ENCODE assay signal across 8 mouse cellular contexts in the genomic region with DNA sequence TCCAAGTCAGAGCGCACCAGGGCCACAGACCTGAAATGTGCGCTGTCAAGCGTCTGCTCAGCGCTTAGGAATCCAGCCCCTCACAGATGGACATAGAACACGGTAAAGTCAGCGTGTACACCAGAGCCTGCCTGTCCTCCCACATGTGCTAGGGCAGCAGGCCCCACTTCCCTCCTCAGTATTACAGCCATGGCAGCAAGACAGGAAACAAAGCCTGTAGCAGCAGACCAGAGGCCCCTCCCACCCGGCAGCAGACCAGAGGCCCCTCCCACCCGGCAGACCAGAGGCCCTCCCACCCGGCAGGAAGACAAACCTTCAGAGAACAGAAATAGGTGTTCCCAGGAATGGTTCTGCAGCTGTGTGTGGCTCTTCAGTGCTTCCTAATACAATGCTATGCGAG. TPM values are rescaled to one million over a fixed set of nuclear protein-coding genes. Genes with fewer than 3 reads are reported as not detected.
A peak's percentile ranks its signal among the peaks of the same experiment; 100 is the strongest.
DNase-seq lines count a peak whose midpoint lies in the region; ATAC-seq and TF ChIP-seq lines count a peak whose summit lies in the region.

No protein-coding gene starts in this region.

- peak overlapping the region; percentile 58 for H3K4me2 ChIP-seq in heart, embryonic 11.5 days
- peak overlapping the region; percentile 51 for H3K4me2 ChIP-seq in heart, embryonic 15.5 days
- peak overlapping the region; percentile 40 for H3K4me2 ChIP-seq in stomach, embryonic 15.5 days

- TF ChIP-seq CTCF in bone marrow, adult 2 months (IDR thresholded peaks at IDR 0.05; ENCODE audit: control insufficient read depth, insufficient read depth, low read length) = no peak

- H3K27me3 ChIP-seq in heart, embryonic 11.5 days (ENCODE audit: control insufficient read depth, insufficient read depth, low read length) = no peaks in the 10 kb centered on the region
- no peaks in the 10 kb centered on the region for H3K27me3 ChIP-seq in heart, embryonic 15.5 days
- H3K27me3 ChIP-seq in stomach, embryonic 15.5 days (replicated peaks) = no peaks in the 10 kb centered on the region

- H3K27ac ChIP-seq in heart, embryonic 11.5 days (ENCODE audit: low read depth, low read length) = no peak overlapping the region
- no peak overlapping the region for H3K27ac ChIP-seq in bone marrow, adult 2 months (ENCODE audit: control insufficient read depth, insufficient read depth, low read depth, low read length, poor library complexity)
- peak overlapping the region; percentile 46 for H3K27ac ChIP-seq in heart, embryonic 15.5 days
- peak overlapping the region; percentile 59; the same call in 1 of the 2 replicates for H3K27ac ChIP-seq in stomach, embryonic 15.5 days

- no peak for TF ChIP-seq POLR2A in bone marrow, adult 2 months (IDR thresholded peaks at IDR 0.05; ENCODE audit: borderline replicate concordance, control insufficient read depth, low read depth, low read length)

- 47% methylated on average over 10 of the region's 10 CpGs for WGBS in heart, embryonic 11.5 days (ENCODE audit: insufficient replicate concordance)
- WGBS in bone marrow, adult 2 months = 7% methylated on average over 10 of the region's 10 CpGs
- 31% methylated on average over 10 of the region's 10 CpGs for WGBS in heart, embryonic 15.5 days
- WGBS in stomach, embryonic 15.5 days = 30% methylated on average over 10 of the region's 10 CpGs

- H3K4me1 ChIP-seq in heart, embryonic 11.5 days (ENCODE audit: control insufficient read depth, insufficient read depth, low read length) = peaks cover 36% of the 10 kb centered on the region
- H3K4me1 ChIP-seq in bone marrow, adult 2 months (ENCODE audit: control insufficient read depth, insufficient read depth, low read length) = peaks cover 7% of the 10 kb centered on the region
- H3K4me1 ChIP-seq in heart, embryonic 15.5 days (replicated peaks) = peaks cover 42% of the 10 kb centered on the region
- peaks cover 34% of the 10 kb centered on the region for H3K4me1 ChIP-seq in stomach, embryonic 15.5 days

- H3K9ac ChIP-seq in heart, embryonic 11.5 days (ENCODE audit: low read depth, low read length) = peak overlapping the region; percentile 36
- peak overlapping the region; percentile 30; the same call in 1 of the 2 replicates for H3K9ac ChIP-seq in heart, embryonic 15.5 days
- 0 out of 2 replicates have a peak overlapping the region, but pooled peaks have one; percentile 14 for H3K9ac ChIP-seq in stomach, embryonic 15.5 days

- 0 out of 2 replicates have a peak overlapping the region, but pooled peaks have one; percentile 1 for H3K4me3 ChIP-seq in heart, embryonic 11.5 days (ENCODE audit: low read depth, low read length)
- peak overlapping the region; percentile 0 for H3K4me3 ChIP-seq in bone marrow, adult 2 months (replicated peaks; ENCODE audit: control insufficient read depth, low read depth, low read length)
- peak overlapping the region; percentile 19 for H3K4me3 ChIP-seq in heart, embryonic 15.5 days
- H3K4me3 ChIP-seq in stomach, embryonic 15.5 days (replicated peaks) = peak overlapping the region; percentile 12

- ATAC-seq in heart, embryonic 11.5 days (replicated peaks; ENCODE audit: insufficient number of reproducible peaks, low FRiP score, low TSS enrichment) = no peak
- ATAC-seq in heart, embryonic 15.5 days (replicated peaks; ENCODE audit: insufficient number of reproducible peaks, insufficient read depth, low FRiP score, low read depth) = no peak; the same call in 1 of the 2 replicates
- 0 out of 2 replicates have a peak, but pooled peaks have one; percentile 6 for ATAC-seq in stomach, embryonic 15.5 days (ENCODE audit: insufficient read depth, low FRiP score, low read depth)

- peaks cover 15% of the 10 kb centered on the region for H3K36me3 ChIP-seq in heart, embryonic 11.5 days (ENCODE audit: control insufficient read depth, insufficient read depth, low read length)
- H3K36me3 ChIP-seq in heart, embryonic 15.5 days = peaks cover 32% of the 10 kb centered on the region
- peaks cover 22% of the 10 kb centered on the region for H3K36me3 ChIP-seq in stomach, embryonic 15.5 days

- DNase-seq in heart, adult 9 months (ENCODE audit: low spot score in 2 of 2) = no peak
- DNase-seq in liver = peak; percentile 83
- no peak for DNase-seq in right cerebral cortex, postnatal 25 days
- DNase-seq in testis, postnatal 10 days (ENCODE audit: low spot score) = no peak

- no peaks in the 10 kb centered on the region for H3K9me3 ChIP-seq in heart, embryonic 11.5 days (replicated peaks; ENCODE audit: control insufficient read depth, low read length)
- no peaks in the 10 kb centered on the region for H3K9me3 ChIP-seq in heart, embryonic 15.5 days (replicated peaks)
- no peaks in the 10 kb centered on the region for H3K9me3 ChIP-seq in stomach, embryonic 15.5 days

RNA-seq across cellular contexts. Expression of a gene that starts 3.1 kb away (rescaled TPM):
- polyA plus RNA-seq in heart, embryonic 11.5 days (2014; fragmentation: Nextera tagmentation; extraction: Ambion mirVana) = 254 and 266 TPM in 2 replicates
- 29.6 and 51.1 TPM in 2 replicates for polyA plus RNA-seq in bone marrow, adult 2 months (2011; ENCODE audit: insufficient read depth, insufficient read length, low replicate concordance, missing spikeins)
- 203 and 229 TPM in 2 replicates for polyA plus RNA-seq in heart, embryonic 15.5 days (2015; fragmentation: Nextera tagmentation; extraction: Ambion mirVana)
- polyA plus RNA-seq in stomach, embryonic 15.5 days (2015; fragmentation: Nextera tagmentation; extraction: Ambion mirVana) = 284 and 293 TPM in 2 replicates

RNA-seq across cellular contexts. Expression of a gene that starts 15.7 kb away (rescaled TPM):
- polyA plus RNA-seq in heart, embryonic 11.5 days (2014; fragmentation: Nextera tagmentation; extraction: Ambion mirVana) = 9.4 and 10.9 TPM in 2 replicates
- 15.0 and 27.9 TPM in 2 replicates for polyA plus RNA-seq in bone marrow, adult 2 months (2011; ENCODE audit: insufficient read depth, insufficient read length, low replicate concordance, missing spikeins)
- 12.2 and 16.6 TPM in 2 replicates for polyA plus RNA-seq in heart, embryonic 15.5 days (2015; fragmentation: Nextera tagmentation; extraction: Ambion mirVana)
- 13.6 and 15.8 TPM in 2 replicates for polyA plus RNA-seq in stomach, embryonic 15.5 days (2015; fragmentation: Nextera tagmentation; extraction: Ambion mirVana)

RNA-seq across cellular contexts. Expression of a gene that starts 18.8 kb away (rescaled TPM):
- 7.6 and 8.3 TPM in 2 replicates for polyA plus RNA-seq in heart, embryonic 11.5 days (2014; fragmentation: Nextera tagmentation; extraction: Ambion mirVana)
- 6.5 and 7.9 TPM in 2 replicates for polyA plus RNA-seq in bone marrow, adult 2 months (2011; ENCODE audit: insufficient read depth, insufficient read length, low replicate concordance, missing spikeins)
- polyA plus RNA-seq in heart, embryonic 15.5 days (2015; fragmentation: Nextera tagmentation; extraction: Ambion mirVana) = 13.0 and 13.5 TPM in 2 replicates
- 5.9 and 6.2 TPM in 2 replicates for polyA plus RNA-seq in stomach, embryonic 15.5 days (2015; fragmentation: Nextera tagmentation; extraction: Ambion mirVana)

RNA-seq across cellular contexts. Expression of a gene that starts 54.9 kb away (rescaled TPM):
- 53.6 and 57.8 TPM in 2 replicates for polyA plus RNA-seq in heart, embryonic 11.5 days (2014; fragmentation: Nextera tagmentation; extraction: Ambion mirVana)
- 9.6 and 20.5 TPM in 2 replicates for polyA plus RNA-seq in bone marrow, adult 2 months (2011; ENCODE audit: insufficient read depth, insufficient read length, low replicate concordance, missing spikeins)
- polyA plus RNA-seq in heart, embryonic 15.5 days (2015; fragmentation: Nextera tagmentation; extraction: Ambion mirVana) = 33.5 and 53.2 TPM in 2 replicates
- polyA plus RNA-seq in stomach, embryonic 15.5 days (2015; fragmentation: Nextera tagmentation; extraction: Ambion mirVana) = 48.3 and 60.9 TPM in 2 replicates

RNA-seq across cellular contexts. Expression of a gene that starts 54.9 kb away (rescaled TPM):
- polyA plus RNA-seq in heart, embryonic 11.5 days (2014; fragmentation: Nextera tagmentation; extraction: Ambion mirVana) = 1.2 and 1.9 TPM in 2 replicates
- polyA plus RNA-seq in bone marrow, adult 2 months (2011; ENCODE audit: insufficient read depth, insufficient read length, low replicate concordance, missing spikeins) = 2.5 and 4.9 TPM in 2 replicates
- 1.1 and 2.3 TPM in 2 replicates for polyA plus RNA-seq in heart, embryonic 15.5 days (2015; fragmentation: Nextera tagmentation; extraction: Ambion mirVana)
- polyA plus RNA-seq in stomach, embryonic 15.5 days (2015; fragmentation: Nextera tagmentation; extraction: Ambion mirVana) = 1.6 and 1.7 TPM in 2 replicates

Comparison
In these comparisons a context has a peak if more than half of its experiments do, and no peak if none do; other contexts are left out.
1. H3K27ac ChIP-seq: peak in heart, embryonic 15.5 days (single experiment) and stomach, embryonic 15.5 days (single experiment); none in heart, embryonic 11.5 days (single experiment) and bone marrow, adult 2 months (single experiment).
2. Peak in every context shown above with its lines, with median percentiles within 50 percentile points of each other: H3K4me2 ChIP-seq, H3K4me3 ChIP-seq and H3K9ac ChIP-seq.